In the genomic region with DNA sequence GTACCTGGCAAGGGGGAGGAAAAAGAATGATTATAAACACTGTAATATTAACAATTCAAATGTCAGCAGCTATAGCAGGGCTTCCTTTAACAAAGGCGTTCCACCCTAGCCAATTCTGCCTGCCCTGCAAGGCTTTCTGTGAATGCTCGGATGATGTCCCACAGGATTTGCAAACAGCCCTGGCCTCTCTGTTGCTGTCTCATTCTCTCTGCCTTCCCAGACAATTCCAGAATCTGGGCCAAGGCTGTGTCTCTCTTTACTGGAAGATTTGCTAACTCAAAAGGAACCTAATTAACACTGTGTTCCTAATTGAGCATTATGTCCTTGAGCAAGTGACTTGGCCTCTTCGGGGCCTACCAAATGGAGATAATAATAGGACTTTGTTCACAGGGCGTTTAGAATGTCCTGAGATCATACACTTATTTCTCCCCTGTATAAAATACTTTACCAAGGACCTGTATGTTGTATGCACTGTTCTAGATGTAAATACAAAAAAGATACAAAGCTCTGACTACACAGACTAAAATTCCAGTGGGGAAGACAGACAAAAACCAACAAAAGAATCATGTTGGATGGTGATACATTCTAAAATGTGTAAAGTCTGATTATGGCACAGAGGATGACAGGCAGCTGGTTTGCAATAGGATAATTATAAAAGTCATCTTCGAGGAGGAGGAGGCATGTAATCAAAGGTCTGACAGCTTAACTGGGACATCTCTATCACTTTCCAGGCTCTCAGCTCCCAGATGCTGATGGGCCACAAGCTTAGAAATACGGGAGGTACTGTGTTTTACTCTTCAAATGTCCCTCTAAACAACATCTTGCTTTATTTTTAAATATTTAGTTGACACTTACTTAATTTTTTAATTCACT, we compare ENCODE assay signal across 17 mouse cellular contexts. TPM values are rescaled to one million over a fixed set of nuclear protein-coding genes. Genes with fewer than 3 reads are reported as not detected.
DNase-seq lines count a peak whose midpoint lies in the region; ATAC-seq and TF ChIP-seq lines count a peak whose summit lies in the region.
"Had no signal": no experiment of that assay in that cellular context is flagged by ENCODE, and none has a peak within 500 bp of the region (broad histone marks: within the 10 kb centered on the region; RNA-seq: fewer than 3 reads in every experiment).

No protein-coding gene starts in this region.

- 56% methylated on average over 6 of the region's 6 CpGs for WGBS in hindbrain, embryonic 13.5 days
- 77% methylated on average over 6 of the region's 6 CpGs for WGBS in hindbrain, embryonic 10.5 days
- 58% methylated on average over 6 of the region's 6 CpGs for whole genome bisulfite sequencing in intestine, embryonic 15.5 days

- TF ChIP-seq EP300 in MEL (IDR thresholded peaks at IDR 0.05; ENCODE audit: low read depth in 1 of 2, low read length in 2 of 2) = no peak

- no peaks in the 10 kb centered on the region for H3K36me3 ChIP-seq in hindbrain, embryonic 13.5 days
- no peaks in the 10 kb centered on the region for H3K36me3 ChIP-seq in hindbrain, embryonic 10.5 days
- peaks cover 0 to 24% of the 10 kb centered on the region in 2 experiments; a peak in 2 of 4 replicates for H3K36me3 ChIP-seq in MEL (ENCODE audit: control insufficient read depth in 1 of 2, insufficient read depth in 2 of 2, low read length in 2 of 2)
- no peaks in the 10 kb centered on the region for H3K36me3 ChIP-seq in intestine, embryonic 15.5 days
- H3K36me3 ChIP-seq: heart, embryonic 10.5 days; stomach, embryonic 15.5 days had no signal

- no peak overlapping the region for H3K4me2 ChIP-seq in hindbrain, embryonic 13.5 days
- no peak overlapping the region for H3K4me2 ChIP-seq in intestine, embryonic 15.5 days (replicated peaks)
- H3K4me2 ChIP-seq: liver, embryonic 11.5 days; stomach, embryonic 15.5 days had no signal

- TF ChIP-seq RAD21 in MEL (IDR thresholded peaks at IDR 0.05; ENCODE audit: low read depth, low read length) = no peak

- TF ChIP-seq POLR2A in MEL (IDR thresholded peaks at IDR 0.05; ENCODE audit: control insufficient read depth in 1 of 2, insufficient read depth in 1 of 2, low read depth in 1 of 2, low read length in 2 of 2, poor library complexity in 1 of 2) = no peak

- no peak for TF ChIP-seq CTCF in MEL (IDR thresholded peaks at IDR 0.05 in 2 of 3, conservative IDR thresholded peaks at IDR 0.05 in 1 of 3; ENCODE audit: control insufficient read depth in 1 of 3, insufficient read depth in 1 of 3, low read depth in 2 of 3, low read length in 3 of 3, poor library complexity in 1 of 3, severe bottlenecking in 1 of 3)

- no peak for ATAC-seq in hindbrain, embryonic 13.5 days (ENCODE audit: low FRiP score)
- peak; percentile 51; the same call in 1 of the 2 replicates for ATAC-seq in intestine, embryonic 15.5 days
- ATAC-seq: lung, postnatal 0 days had no signal

- no peaks in the 10 kb centered on the region for H3K79me2 ChIP-seq in MEL (ENCODE audit: control insufficient read depth, insufficient read depth, low read length, poor library complexity)

- H3K4me1 ChIP-seq in hindbrain, embryonic 13.5 days (replicated peaks) = peaks cover 5% of the 10 kb centered on the region; the same call in 1 of the 2 replicates
- no peaks in the 10 kb centered on the region for H3K4me1 ChIP-seq in hindbrain, embryonic 10.5 days (replicated peaks)
- H3K4me1 ChIP-seq in MEL (ENCODE audit: control insufficient read depth in 1 of 2, insufficient read depth in 2 of 2, low read length in 2 of 2) = peaks cover 15 to 30% of the 10 kb centered on the region in 2 experiments
- 0 out of 2 replicates have a peak, but pooled peaks cover 4% of the 10 kb centered on the region for H3K4me1 ChIP-seq in intestine, embryonic 15.5 days (replicated peaks)
- H3K4me1 ChIP-seq: heart, embryonic 10.5 days; stomach, embryonic 15.5 days had no signal

- no peaks in the 10 kb centered on the region for H3K27me3 ChIP-seq in hindbrain, embryonic 13.5 days
- H3K27me3 ChIP-seq in hindbrain, embryonic 10.5 days (ENCODE audit: insufficient read depth, poor library complexity, severe bottlenecking) = no peaks in the 10 kb centered on the region
- no peaks in the 10 kb centered on the region for H3K27me3 ChIP-seq in MEL (ENCODE audit: control insufficient read depth in 1 of 2, insufficient read depth in 2 of 2, low read length in 2 of 2)
- no peaks in the 10 kb centered on the region for H3K27me3 ChIP-seq in intestine, embryonic 15.5 days (replicated peaks)
- H3K27me3 ChIP-seq: stomach, embryonic 15.5 days had no signal

- no peak overlapping the region for H3K9ac ChIP-seq in hindbrain, embryonic 13.5 days
- H3K9ac ChIP-seq in MEL (ENCODE audit: control insufficient read depth, low read depth, low read length, poor library complexity, severe bottlenecking) = no peak overlapping the region
- no peak overlapping the region for H3K9ac ChIP-seq in intestine, embryonic 15.5 days
- H3K9ac ChIP-seq: stomach, embryonic 15.5 days had no signal

- H3K4me3 ChIP-seq in hindbrain, embryonic 13.5 days = no peak overlapping the region
- H3K4me3 ChIP-seq in hindbrain, embryonic 10.5 days = no peak overlapping the region
- peak overlapping the region in 1 of 2 experiments; percentile 18; a peak in 1 of 4 replicates for H3K4me3 ChIP-seq in MEL (ENCODE audit: control insufficient read depth in 1 of 2, insufficient read depth in 1 of 2, low read depth in 2 of 2, low read length in 2 of 2)
- H3K4me3 ChIP-seq in intestine, embryonic 15.5 days (replicated peaks) = no peak overlapping the region
- H3K4me3 ChIP-seq: heart, embryonic 10.5 days; layer of hippocampus, adult 2 months; stomach, embryonic 15.5 days had no signal

- peak overlapping the region; percentile 58; the same call in 1 of the 2 replicates for H3K27ac ChIP-seq in hindbrain, embryonic 13.5 days
- no peak overlapping the region for H3K27ac ChIP-seq in hindbrain, embryonic 10.5 days
- H3K27ac ChIP-seq in MEL (ENCODE audit: control insufficient read depth, low read depth, low read length) = peak overlapping the region; percentile 14; the same call in 1 of the 2 replicates
- no peak overlapping the region for H3K27ac ChIP-seq in intestine, embryonic 15.5 days
- H3K27ac ChIP-seq: heart, embryonic 10.5 days; layer of hippocampus, adult 2 months; stomach, embryonic 15.5 days had no signal

- H3K9me3 ChIP-seq in hindbrain, embryonic 13.5 days = no peaks in the 10 kb centered on the region
- H3K9me3 ChIP-seq in hindbrain, embryonic 10.5 days = no peaks in the 10 kb centered on the region
- no peaks in the 10 kb centered on the region for H3K9me3 ChIP-seq in MEL (replicated peaks; ENCODE audit: insufficient read depth, low read length)
- no peaks in the 10 kb centered on the region for H3K9me3 ChIP-seq in intestine, embryonic 15.5 days
- H3K9me3 ChIP-seq: heart, embryonic 10.5 days; stomach, embryonic 15.5 days had no signal

- DNase-seq in adrenal gland, adult 2 months = peak; percentile 39
- DNase-seq in adrenal gland, postnatal 25 days = no peak
- no peak for DNase-seq in hindbrain, embryonic 10.5 days (ENCODE audit: low spot score)
- no peak for DNase-seq in MEL (ENCODE audit: low read depth, low spot score)
- no peak for DNase-seq in frontal cortex, postnatal 36 days (ENCODE audit: low spot score in 2 of 2)
- DNase-seq in heart, adult 18-20 months = no peak
- DNase-seq: embryo, embryonic 11 days; gastrocnemius, postnatal 10 days; heart, postnatal 36 days; thymus, postnatal 36 days had no signal

TF ChIP-seq in MEL, 35 proteins besides CTCF, POLR2A, EP300 and RAD21:
- TF ChIP-seq POLR2AphosphoS2 (IDR thresholded peaks at IDR 0.05; ENCODE audit: low read length) (no peak), MYB (IDR thresholded peaks at IDR 0.05; ENCODE audit: low read depth, low read length) (no peak), MAFK (IDR thresholded peaks at IDR 0.05; ENCODE audit: borderline replicate concordance, low read depth, low read length) (no peak), MAX (IDR thresholded peaks at IDR 0.05; ENCODE audit: low read length) (no peak), ELF1 (IDR thresholded peaks at IDR 0.05; ENCODE audit: low read depth, low read length) (no peak), MYC (IDR thresholded peaks at IDR 0.05; ENCODE audit: low read depth, low read length) (no peak), CHD2 (IDR thresholded peaks at IDR 0.05; ENCODE audit: low read length) (no peak), MAZ (IDR thresholded peaks at IDR 0.05; ENCODE audit: low read depth, low read length) (no peak)

RNA-seq across cellular contexts. Expression of gene Apip, which starts 45.1 kb away (rescaled TPM):
- total RNA-seq in adrenal gland, adult 2 months (2021) = 10 to 100 TPM; 48.8 to 75.8 TPM
- polyA plus RNA-seq in adrenal gland, adult 2 months (2012; rRNA removed) = 17.2 and 17.4 TPM in 2 replicates
- total RNA-seq in adrenal gland, postnatal 25 days (2021) = 55.1 and 56.0 TPM in 2 replicates
- 54.6 and 57.2 TPM in 2 replicates for polyA plus RNA-seq in hindbrain, embryonic 13.5 days (2015; fragmentation: Nextera tagmentation; extraction: Ambion mirVana)
- 60.7 and 63.9 TPM in 2 replicates for polyA plus RNA-seq in hindbrain, embryonic 10.5 days (2016; fragmentation: Nextera tagmentation; extraction: Ambion mirVana)
- 31.4 and 34.6 TPM in 2 replicates for total RNA-seq in MEL (2012; rRNA removed)
- polyA plus RNA-seq in MEL (2012; ENCODE audit: insufficient read depth in 1 of 2, insufficient read length in 2 of 2, low read depth in 1 of 2, low replicate concordance in 2 of 2, missing spikeins in 1 of 2) = 10 to 100 TPM in 1 of 2 experiments, not detected in 1; 39.7 TPM
- polyA plus RNA-seq in intestine, embryonic 15.5 days (2015; fragmentation: Nextera tagmentation; extraction: Ambion mirVana) = 55.1 and 55.6 TPM in 2 replicates
- total RNA-seq in heart, adult 18-20 months (2021) = 10 to 100 TPM; 70.1 to 77.5 TPM

RNA-seq across cellular contexts. Expression of gene Pdhx, which starts 45.2 kb away (rescaled TPM):
- 100 to 1,000 TPM; 127 to 148 TPM for total RNA-seq in adrenal gland, adult 2 months (2021)
- 33.1 and 53.8 TPM in 2 replicates for polyA plus RNA-seq in adrenal gland, adult 2 months (2012; rRNA removed)
- 109 and 134 TPM in 2 replicates for total RNA-seq in adrenal gland, postnatal 25 days (2021)
- polyA plus RNA-seq in hindbrain, embryonic 13.5 days (2015; fragmentation: Nextera tagmentation; extraction: Ambion mirVana) = 61.3 and 62.5 TPM in 2 replicates
- 40.3 and 45.2 TPM in 2 replicates for polyA plus RNA-seq in hindbrain, embryonic 10.5 days (2016; fragmentation: Nextera tagmentation; extraction: Ambion mirVana)
- 48.4 and 50.0 TPM in 2 replicates for total RNA-seq in MEL (2012; rRNA removed)
- polyA plus RNA-seq in MEL (2012; ENCODE audit: insufficient read depth in 1 of 2, insufficient read length in 2 of 2, low read depth in 1 of 2, low replicate concordance in 2 of 2, missing spikeins in 1 of 2) = 10 to 100 TPM in 1 of 2 experiments, not detected in 1; 73.3 TPM
- 34.9 and 36.6 TPM in 2 replicates for polyA plus RNA-seq in intestine, embryonic 15.5 days (2015; fragmentation: Nextera tagmentation; extraction: Ambion mirVana)
- total RNA-seq in heart, adult 18-20 months (2021) = 100 to 1,000 TPM; 160 to 208 TPM

Comparison
In these comparisons a context has a peak if more than half of its experiments do, and no peak if none do; other contexts are left out.
1. H3K27ac ChIP-seq: peak in hindbrain, embryonic 13.5 days (single experiment) and MEL (single experiment); none in hindbrain, embryonic 10.5 days (single experiment) and intestine, embryonic 15.5 days (single experiment).